Mouse (Mus musculus) WW6 (cell line): ENCODE measurements around the gene Trmt11.
"Not testable (repeated sequence)": the region's sequence is repeated elsewhere in the genome, so short reads cannot be mapped to it uniquely, and the experiment has no call there.

Source experiments
- DNase-seq: peaks from one replicate; pipeline ENCODE4 v3.0.0-alpha.2; 2013; ENCODE audit warnings: low read depth, low spot score

The Trmt11 gene

GRCm38 (mm10) chr10:30555686-30556578 is 44.6 kb downstream of the Trmt11 start:
- DNase-seq = no peak

GRCm38 (mm10) chr10:30552377-30552776 is 48.2 kb downstream of the Trmt11 start:
- no peak for DNase-seq

- no peak for DNase-seq
Measured at GRCm38 (mm10) chr10:30549974-30550373, 50.6 kb downstream of the Trmt11 start.

- DNase-seq = no peak
Measured at GRCm38 (mm10) chr10:30538538-30538815, 62.1 kb downstream of the Trmt11 start.

- DNase-seq = no peak
Measured at GRCm38 (mm10) chr10:30537734-30538537, 62.6 kb downstream of the Trmt11 start.

- DNase-seq = not testable (repeated sequence)
Measured at GRCm38 (mm10) chr10:30535930-30536329, 64.6 kb downstream of the Trmt11 start.

- no peak for DNase-seq
Measured at GRCm38 (mm10) chr10:30527122-30527521, 73.4 kb downstream of the Trmt11 start.

- DNase-seq = no peak
Measured at GRCm38 (mm10) chr10:30521727-30522126, 78.8 kb downstream of the Trmt11 start.

- DNase-seq = no peak
Measured at GRCm38 (mm10) chr10:30519143-30519542, 81.4 kb downstream of the Trmt11 start.

- DNase-seq = no peak
Measured at GRCm38 (mm10) chr10:30517224-30517623, 83.3 kb downstream of the Trmt11 start.

- no peak for DNase-seq
Measured at GRCm38 (mm10) chr10:30516771-30517170, 83.8 kb downstream of the Trmt11 start.

- DNase-seq = no peak
Measured at GRCm38 (mm10) chr10:30504736-30505135, 95.8 kb downstream of the Trmt11 start.

- no peak for DNase-seq
Measured at GRCm38 (mm10) chr10:30503168-30503567, 97.4 kb downstream of the Trmt11 start.

GRCm38 (mm10) chr10:30502718-30503117 is 97.8 kb downstream of the Trmt11 start:
- DNase-seq = no peak

- not testable (repeated sequence) for DNase-seq
Measured at GRCm38 (mm10) chr10:30498223-30498622, 102.3 kb downstream of the Trmt11 start.
